In genomic region chr9:113517756-113518155, GRCm38 (mm10) we compare ENCODE assay signal across 24 mouse cellular contexts.
"Had no signal": no experiment of that assay in that cellular context is flagged by ENCODE, and none has a peak within 500 bp of the region (broad histone marks: within the 10 kb centered on the region; RNA-seq: fewer than 3 reads in every experiment).

No protein-coding gene starts in this region.

- H3K4me2 ChIP-seq: heart, embryonic 11.5 days; heart, embryonic 13.5 days; heart, embryonic 15.5 days; hindbrain, embryonic 12.5 days; hindbrain, embryonic 14.5 days; intestine, embryonic 15.5 days; limb, embryonic 13.5 days; limb, embryonic 15.5 days had no signal

- H3K36me3 ChIP-seq: heart, embryonic 13.5 days; heart, embryonic 15.5 days; hindbrain, embryonic 10.5 days; hindbrain, embryonic 12.5 days; intestine, embryonic 15.5 days; limb, embryonic 13.5 days; limb, embryonic 15.5 days had no signal

- ATAC-seq: forebrain, embryonic 16.5 days; hindbrain, embryonic 16.5 days; inflammation-experienced regulatory T-cells, adult 6 months; intestine, embryonic 15.5 days; intestine, postnatal 0 days had no signal

- H3K27ac ChIP-seq: gastrocnemius, adult 2 months; heart, embryonic 13.5 days; heart, embryonic 15.5 days; hindbrain, embryonic 10.5 days; hindbrain, embryonic 12.5 days; hindbrain, embryonic 14.5 days; intestine, embryonic 15.5 days; layer of hippocampus, adult 2 months; left cerebral cortex, adult 2 months; limb, embryonic 13.5 days; limb, embryonic 15.5 days had no signal

- H3K4me3 ChIP-seq: gastrocnemius, adult 2 months; heart, embryonic 13.5 days; heart, embryonic 15.5 days; hindbrain, embryonic 10.5 days; hindbrain, embryonic 12.5 days; intestine, embryonic 15.5 days; layer of hippocampus, adult 2 months; left cerebral cortex, adult 2 months; limb, embryonic 13.5 days; limb, embryonic 15.5 days had no signal

- H3K4me1 ChIP-seq: heart, embryonic 13.5 days; heart, embryonic 15.5 days; intestine, embryonic 15.5 days; limb, embryonic 15.5 days had no signal

- H3K27me3 ChIP-seq: heart, embryonic 13.5 days; heart, embryonic 15.5 days; hindbrain, embryonic 12.5 days; intestine, embryonic 15.5 days; limb, embryonic 13.5 days; limb, embryonic 15.5 days had no signal

- DNase-seq: gastrocnemius, adult 2 months; gastrocnemius, postnatal 10 days; gastrocnemius, postnatal 25 days; heart, postnatal 4 days; kidney, adult 18-20 months; kidney, adult 8-10 months; kidney, postnatal 10 days; kidney, postnatal 25 days; kidney, postnatal 4 days had no signal

- H3K9me3 ChIP-seq: heart, embryonic 13.5 days; heart, embryonic 15.5 days; hindbrain, embryonic 10.5 days; hindbrain, embryonic 12.5 days; intestine, embryonic 15.5 days; limb, embryonic 13.5 days; limb, embryonic 15.5 days had no signal

- H3K9ac ChIP-seq: heart, embryonic 13.5 days; heart, embryonic 15.5 days; hindbrain, embryonic 12.5 days; hindbrain, embryonic 14.5 days; intestine, embryonic 15.5 days; limb, embryonic 13.5 days; limb, embryonic 15.5 days had no signal
